Mouse (Mus musculus): ENCODE measurements around the gene Gatb. TPM values are rescaled to one million over a fixed set of nuclear protein-coding genes. Genes with fewer than 3 reads are reported as not detected.

Gene Gatb
- polyA plus RNA-seq, 1 experiment from 2014 or later, result 20.0 TPM

DNA sequence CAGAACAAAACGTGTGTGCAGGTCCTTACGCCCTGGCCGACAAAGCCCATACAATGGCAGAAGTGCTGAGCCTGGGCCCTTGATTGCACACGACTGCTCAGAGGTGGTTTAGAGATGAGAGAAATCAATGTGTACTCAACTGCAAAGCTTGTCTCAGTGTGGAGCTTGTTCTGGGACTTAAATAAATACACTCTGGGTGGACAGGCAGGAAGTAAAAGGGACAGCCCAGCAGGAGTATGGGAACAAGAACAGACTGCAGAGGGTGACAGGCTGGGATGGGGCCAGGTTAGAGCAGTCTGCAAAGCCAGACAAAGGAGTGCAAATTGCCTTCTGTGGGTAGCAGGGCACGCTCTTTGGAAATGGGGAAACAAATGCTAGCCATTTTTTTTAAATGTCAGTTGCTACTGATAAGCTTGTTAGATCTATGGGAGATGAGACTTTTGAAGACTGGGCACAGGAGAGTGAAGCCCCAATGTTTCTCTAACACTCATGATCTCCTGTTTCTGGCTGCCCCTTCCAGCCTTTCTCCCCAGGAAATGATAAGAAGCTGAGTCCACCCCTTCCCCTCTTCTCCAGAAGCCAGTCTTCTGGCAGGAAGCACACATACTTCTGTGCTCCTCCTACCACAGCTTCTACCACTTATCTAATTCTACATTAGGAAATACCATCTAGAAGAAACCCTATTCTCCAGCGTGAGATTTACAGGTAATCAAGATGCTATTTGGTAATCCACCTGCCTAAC, 129.4 kb downstream of the Gatb start:
- H3K27me3 ChIP-seq (replicated peaks; ENCODE audit: control insufficient read depth, insufficient read depth, low read length), result no peaks in the 10 kb centered on the region
- H3K4me1 ChIP-seq (ENCODE audit: control insufficient read depth, insufficient read depth, low read depth, low read length), result peaks cover 5% of the 10 kb centered on the region; the same call in 1 of the 2 replicates
- no peak overlapping the region for H3K4me2 ChIP-seq (ENCODE audit: low read length)
- ATAC-seq, result no peak
- H3K9me3 ChIP-seq (ENCODE audit: control insufficient read depth, low read length), result no peaks in the 10 kb centered on the region
- no peak overlapping the region for H3K27ac ChIP-seq (ENCODE audit: low read depth, low read length)
- H3K4me3 ChIP-seq (ENCODE audit: low read length), result no peak overlapping the region
- WGBS, result 39% methylated on average over 6 of the region's 6 CpGs
- no peak overlapping the region for H3K9ac ChIP-seq (ENCODE audit: low read depth, low read length)
- H3K36me3 ChIP-seq (ENCODE audit: control insufficient read depth, insufficient read depth, low read length), result no peaks in the 10 kb centered on the region

Other genes with a start within 250 kb of the Gatb start
- gene Fam160a1, start 243.2 kb downstream of the Gatb start, polyA plus RNA-seq (2015; fragmentation: Nextera tagmentation; extraction: Ambion mirVana), result 0.57 and 0.63 TPM in 2 replicates